Mouse (Mus musculus): ENCODE data around the gene Trpc1.

Gene Trpc1

DNA sequence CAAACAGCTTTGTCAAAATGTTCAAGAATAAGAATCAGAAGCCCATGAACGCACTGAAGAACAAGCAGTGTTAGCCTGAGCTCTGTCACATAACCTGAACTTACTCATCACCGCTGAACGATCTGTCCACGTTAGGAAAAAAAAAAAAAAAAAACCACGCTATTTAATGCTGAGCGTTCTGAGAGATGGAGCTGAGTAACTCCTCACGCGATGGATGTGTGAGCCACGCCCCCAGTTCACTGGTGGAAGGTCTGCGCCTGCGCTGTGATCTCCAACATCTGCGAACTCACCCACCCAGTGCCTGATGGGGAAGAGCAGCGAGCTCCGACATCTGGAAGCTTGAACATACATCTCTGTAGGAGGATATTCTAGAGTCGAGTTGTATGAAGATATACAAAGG is 55.2 kb downstream of the Trpc1 start:
- DNase-seq: no peak

DNA sequence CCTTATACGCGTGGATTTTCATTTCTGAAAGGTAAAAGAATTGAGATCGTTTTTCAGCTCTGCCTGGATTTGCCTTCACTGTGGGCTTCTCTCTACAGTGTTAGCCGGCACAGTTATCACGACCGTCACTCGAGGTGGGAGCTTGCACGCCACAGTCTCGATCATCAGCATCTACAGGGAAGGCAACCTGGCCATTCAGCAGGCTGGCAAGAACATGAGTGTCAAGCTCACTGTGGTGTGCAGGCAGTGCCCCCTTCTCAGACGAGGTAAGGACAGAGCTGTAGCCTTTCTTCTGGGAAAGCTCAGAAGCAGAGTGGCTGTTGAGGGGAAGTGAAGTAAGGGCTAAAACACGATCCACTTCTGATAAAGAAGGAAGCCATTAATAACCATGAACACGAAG is 55.6 kb downstream of the Trpc1 start:
- DNase-seq: no peak

DNA sequence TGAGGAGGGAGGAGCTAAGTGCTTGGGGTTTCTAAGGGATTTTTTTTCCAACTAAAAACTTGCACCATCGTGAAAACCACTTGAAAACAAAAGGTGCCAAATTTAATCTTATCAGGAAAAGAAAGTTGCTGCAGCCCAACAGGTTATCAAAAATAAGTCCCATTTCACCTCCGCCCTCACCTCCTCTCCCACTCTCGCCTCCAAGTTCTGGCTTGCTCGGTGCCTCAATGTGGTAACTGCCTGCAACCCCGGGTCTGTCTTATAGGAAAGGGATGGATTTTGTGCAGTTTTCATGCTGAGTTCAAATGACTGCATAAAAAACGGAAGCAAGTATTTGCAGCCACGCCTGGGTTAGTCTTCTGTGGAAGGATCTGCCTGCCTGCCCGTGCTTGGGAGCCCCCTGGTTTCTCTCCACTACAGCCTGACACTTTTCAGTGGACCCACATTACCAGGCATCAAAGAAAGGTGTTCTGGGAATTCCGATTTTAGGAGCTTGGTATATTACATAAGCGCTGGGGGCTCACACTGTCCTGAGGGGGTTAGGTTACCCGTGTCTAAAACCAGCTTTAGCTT is 56.6 kb downstream of the Trpc1 start:
- peak in 1 of 2 experiments; percentile 24 for DNase-seq

DNA sequence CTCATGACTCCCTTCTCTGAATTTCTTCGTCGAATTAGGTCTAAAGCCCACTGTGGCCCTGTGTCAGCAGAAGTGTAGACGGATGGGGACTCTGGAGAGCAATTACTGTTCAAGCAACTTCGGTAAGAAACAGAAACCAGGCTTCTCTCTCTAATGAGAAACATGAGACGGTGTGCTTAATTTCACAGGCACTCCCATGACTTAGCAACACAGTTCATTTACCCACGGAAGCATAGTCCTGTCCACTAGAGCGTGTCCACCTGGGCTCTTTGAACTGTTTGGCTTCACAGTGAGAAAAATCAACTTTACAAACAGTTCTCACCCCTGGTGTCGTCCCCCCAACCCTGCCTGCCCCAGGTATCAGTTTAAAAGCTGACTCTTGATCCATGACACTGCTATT is 57.4 kb downstream of the Trpc1 start:
- DNase-seq: peak; percentile 29 to 45

DNA sequence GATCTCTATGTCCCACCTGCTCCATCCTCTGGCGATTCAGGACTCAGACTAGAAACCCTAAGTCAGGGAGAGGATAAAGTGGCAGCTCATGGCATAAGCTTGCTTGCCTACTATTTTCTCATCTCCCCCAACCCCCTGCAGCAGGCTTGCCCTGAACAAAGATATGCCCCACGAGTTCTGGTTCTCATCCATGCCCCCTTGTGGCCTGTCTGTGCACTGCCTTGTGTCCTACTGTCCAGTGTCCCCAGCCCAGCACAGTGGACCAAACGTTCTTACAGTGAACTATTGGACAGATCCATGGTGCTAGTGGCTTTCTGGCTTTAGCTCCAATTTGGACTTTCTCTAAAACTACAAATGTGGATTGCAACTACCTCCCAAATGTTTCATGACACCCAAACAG is 62.1 kb downstream of the Trpc1 start:
- DNase-seq: peak; percentile 37 to 55

DNA sequence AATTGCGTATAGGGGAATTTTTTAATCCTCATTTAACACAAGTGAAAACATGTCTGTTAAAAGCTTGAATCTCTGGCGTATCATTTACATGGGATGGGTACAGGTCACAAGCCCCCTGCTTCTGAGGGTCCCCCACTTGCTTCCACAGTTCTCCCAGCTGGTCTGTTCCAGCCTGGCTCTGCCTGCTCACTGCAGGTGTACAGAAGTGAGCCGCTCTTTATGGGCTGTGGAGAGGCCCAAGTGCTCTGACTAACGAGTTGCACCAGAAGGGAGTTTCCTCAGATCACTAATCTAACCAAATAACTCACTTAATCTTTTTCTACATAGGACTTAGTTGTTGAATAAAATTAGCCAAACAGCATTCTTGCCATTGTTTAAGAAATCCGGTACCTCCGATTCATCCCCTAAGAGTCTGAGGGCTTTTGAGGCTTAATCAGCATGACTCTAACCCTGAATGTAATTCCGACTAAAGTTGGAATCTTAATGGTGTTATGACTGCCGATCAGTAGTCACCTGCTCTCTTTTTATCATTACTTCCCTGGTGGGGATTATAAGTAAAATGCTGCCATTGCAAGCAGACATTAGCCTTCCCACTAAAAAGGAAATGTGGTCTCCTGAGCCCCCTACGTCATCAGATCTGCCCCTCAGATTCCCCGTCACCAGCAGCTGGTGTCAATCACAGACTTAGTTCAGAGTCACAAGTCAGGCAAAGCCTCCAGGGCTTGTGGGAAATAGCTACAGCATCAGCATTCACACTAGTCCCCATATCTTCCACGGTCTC is 64.3 kb downstream of the Trpc1 start:
- peak in 1 of 2 experiments; percentile 24 for DNase-seq

DNA sequence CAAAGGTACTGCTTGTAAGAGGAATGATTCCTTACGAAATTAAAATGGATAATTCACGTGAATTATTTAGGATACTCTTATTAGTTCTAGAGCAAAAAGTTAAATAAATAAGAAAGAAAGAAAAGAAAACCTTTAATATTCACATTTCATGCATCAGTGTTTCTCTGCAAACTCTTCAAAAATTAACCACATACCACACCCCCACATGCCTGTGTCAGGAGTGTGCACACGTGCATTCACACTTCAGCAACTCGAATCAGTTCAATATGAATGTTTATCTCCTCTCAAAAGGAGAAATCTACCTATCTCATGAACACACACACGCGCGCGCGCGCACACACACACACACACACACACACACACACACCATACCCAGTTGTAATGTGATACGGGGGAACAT is 69.5 kb downstream of the Trpc1 start:
- DNase-seq: no peak

DNA sequence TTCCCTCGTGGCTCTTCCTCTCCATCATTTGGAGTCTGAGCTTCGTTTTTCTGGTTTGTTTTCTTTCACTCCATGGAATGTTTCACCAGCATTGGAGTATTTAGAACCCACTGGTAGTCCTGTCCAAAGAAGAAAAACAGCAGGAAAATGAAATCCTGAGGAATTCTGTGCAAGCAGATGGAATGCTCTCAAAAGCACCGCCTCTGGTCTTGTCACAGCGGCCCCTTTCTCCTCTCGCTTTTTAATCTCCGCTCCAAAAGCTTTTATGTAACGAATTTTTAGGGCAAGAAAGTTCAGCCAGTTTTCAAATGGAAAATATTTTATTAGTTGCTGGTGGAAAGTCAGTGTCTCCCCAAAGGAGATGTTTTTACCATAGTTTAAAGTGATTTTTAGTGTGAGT is 70.2 kb downstream of the Trpc1 start:
- no peak for DNase-seq

DNA sequence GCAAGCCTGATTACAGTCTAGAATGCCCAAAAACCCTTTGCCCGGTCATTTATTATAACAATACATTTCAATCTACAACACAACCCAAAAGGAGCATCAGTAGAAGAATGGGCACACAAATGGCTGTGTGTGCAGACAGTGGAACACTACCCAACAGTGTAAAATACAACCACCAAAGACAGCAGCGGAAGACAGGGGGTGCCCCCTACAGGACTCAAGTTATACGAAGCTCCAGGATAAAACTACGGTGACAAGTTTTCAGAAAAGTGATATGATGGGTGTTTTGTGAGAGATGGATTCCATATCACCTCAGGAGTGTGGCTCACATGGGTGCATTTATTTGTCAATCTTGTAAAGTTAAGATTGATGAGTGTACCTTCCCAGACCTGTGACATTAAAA is 74.2 kb downstream of the Trpc1 start:
- no peak for DNase-seq

DNA sequence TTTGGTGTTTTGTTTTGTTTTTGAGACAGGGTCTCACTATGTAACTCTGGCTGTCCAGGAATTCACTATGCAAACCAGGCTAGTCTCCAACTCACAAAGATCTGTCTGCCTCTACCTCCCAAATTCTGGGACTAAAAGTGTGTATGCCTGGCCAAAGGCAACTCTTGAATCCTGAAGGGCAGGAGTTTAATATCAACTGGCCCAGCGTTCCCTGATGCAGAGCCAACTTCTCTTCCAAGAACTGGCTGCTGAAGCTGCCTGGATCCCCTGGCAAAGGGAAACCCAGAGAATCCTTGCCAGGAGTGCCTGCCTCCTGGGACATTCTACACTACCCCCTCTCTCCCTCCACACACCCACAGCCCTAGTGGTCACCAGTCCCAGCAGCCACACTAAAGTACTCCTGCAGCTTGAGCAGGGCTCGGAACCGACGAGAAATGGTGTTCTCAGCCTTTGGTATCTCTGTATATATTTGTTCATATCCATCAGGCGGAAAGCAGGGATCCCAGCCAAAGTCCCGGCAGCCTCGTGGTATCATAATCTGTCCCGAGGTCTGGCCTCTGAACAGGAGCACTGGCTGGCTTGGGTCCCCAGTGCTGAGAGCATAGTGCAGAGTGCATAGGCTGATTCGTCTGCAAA is 75.0 kb downstream of the Trpc1 start:
- peak; percentile 23 to 56 for DNase-seq

DNA sequence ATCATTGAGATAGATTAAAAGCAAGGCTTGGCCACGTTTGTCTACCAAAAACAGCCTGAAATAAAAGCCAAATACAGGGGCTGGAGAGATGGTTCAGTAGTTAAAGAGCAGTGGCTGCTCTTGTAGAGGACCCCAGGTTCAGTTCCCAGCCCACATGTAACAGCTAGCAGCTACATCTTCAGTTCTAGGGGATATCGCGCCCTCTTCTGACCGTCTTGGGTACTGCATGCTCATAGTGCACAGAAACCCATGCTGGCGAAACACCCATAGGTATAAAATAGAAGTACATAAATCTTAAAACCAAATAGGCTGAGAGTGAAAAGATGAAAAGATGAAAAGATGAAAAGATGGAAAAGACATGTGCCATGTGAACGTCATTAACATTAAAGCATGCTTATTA is 77.4 kb downstream of the Trpc1 start:
- no peak for DNase-seq

DNA sequence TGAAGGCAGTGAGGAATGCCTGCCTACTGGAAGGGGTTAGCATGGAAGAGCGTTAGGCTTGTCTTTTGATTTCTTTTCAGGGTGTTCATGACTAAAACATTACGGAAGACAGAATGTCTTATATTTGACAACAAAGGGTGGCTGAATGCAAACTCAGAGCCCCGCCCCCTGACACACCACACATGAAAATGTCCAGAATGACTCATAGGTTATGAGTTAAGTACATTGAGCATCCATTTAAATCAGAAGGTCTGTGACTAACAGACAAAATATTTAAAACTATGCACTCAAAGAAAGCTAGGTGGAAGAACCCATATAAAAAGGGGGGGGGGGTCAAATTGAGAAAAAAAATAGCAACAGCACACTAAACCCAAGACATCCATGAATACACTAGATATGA is 77.8 kb downstream of the Trpc1 start:
- no peak for DNase-seq

DNA sequence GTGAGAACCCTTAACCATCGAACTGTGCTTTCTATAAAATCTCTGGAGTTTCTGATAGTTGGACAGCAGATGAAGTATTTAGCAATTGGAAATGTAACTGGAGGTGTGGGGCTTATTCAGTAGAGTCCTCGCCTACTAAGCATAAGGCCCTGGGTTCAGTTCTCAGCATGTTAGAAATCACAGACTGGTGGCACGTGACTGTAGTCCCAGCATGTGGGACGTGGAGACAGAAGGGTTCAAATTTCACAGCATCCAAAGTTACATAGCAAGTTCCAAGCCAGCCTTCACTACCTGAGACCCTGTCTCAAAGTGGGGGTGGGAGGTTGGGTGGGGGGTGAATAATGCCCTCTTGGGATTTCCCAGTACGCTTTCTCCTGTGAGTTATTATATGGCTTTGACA is 81.9 kb downstream of the Trpc1 start:
- DNase-seq: no peak

DNA sequence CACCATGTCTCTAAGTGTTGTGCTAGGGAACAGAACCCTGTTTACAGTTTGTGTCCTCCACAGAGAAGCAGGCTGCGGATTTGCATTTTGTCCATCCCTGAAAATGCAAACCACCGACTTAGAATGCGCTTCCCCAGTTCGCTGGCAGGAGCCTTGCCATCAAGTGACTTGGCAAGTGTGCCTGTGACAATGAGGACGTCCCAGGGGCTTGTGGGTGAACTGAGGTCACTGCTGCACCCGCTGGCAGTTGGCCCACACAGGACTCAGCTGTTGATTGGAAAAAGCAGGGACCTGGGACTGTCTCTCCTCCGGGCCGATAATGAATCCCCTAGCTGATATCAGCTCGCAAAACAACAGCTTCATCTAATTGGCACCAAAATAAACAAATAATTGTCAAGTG is 82.3 kb downstream of the Trpc1 start:
- peak in 1 of 2 experiments; percentile 9 for DNase-seq

DNA sequence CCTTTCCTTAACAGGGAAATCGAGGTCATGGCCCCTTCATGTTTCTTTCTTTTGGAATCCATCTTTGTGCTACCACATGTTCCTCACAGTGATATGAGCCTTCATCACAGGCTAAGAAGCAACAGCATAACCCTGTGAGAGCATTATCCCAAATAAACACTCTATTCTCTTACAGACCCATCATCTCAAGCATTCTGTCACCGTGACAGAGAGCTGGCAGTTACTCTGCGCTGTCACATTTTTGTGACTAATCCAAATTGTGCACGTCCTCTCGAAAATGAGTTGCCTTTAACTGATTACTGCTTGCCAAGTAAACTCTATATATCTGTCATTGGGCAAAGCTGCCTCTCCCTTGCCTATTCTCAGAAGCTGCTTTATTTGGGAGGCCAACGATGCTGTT is 84.3 kb downstream of the Trpc1 start:
- DNase-seq: no peak

DNA sequence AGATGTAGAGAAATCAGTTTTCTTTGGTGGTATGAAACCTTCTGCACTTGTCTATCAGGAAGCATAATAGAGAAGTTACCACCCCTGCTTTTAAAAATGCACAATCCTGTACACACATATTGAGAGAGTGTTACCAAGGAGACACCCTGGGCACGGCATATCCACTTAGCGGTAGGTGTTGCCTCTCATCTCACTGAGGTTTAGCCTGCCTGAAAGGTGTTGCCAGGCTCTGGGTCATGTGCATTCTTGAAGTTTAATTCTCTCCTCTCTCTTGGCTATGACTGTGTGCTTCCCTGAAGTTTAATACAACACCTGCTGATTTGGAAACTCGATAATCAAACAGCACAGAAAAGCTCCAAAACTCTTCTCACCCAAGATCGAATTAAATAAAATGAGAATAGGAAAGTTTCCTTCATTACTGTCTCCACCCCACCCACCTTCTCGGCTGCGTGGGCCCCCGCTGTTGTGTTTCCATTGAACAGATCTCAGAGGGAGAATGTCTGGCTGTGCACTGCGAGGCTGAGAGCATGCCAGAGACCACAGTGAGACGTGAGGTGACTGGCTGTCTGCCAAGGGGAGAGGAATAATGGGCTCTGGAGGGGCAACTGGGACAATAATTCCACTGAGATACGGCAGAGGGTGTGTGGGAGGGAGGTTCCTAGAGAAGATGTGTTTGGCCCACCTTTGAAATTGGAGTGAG is 85.7 kb downstream of the Trpc1 start:
- DNase-seq: no peak

DNA sequence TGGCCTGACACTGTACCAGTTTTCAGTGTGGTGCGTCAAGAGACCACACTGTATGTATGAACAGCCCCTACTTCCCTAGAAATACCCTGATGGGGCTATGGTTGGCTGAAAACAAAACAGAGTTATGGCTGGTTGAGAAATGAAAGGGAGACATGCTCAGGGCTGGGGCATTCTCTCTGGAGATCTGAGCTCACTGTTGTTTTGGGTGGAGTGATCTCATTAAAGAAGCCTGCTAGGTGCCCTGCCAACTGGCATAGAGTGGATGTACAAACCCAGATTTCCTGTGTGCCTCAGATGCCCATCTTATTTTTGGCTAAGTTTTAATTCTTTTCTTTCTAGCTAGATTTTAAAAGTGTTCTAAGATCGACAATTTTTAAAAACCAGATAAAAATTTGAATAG is 92.2 kb downstream of the Trpc1 start:
- DNase-seq: no peak

All from kidney, postnatal 4 days (tissue).